Mouse (Mus musculus): ENCODE results near the gene Cd274. TPM values are rescaled to one million over a fixed set of nuclear protein-coding genes. Genes with fewer than 3 reads are reported as not detected.
"Not testable (repeated sequence)": the region's sequence is repeated elsewhere in the genome, so short reads cannot be mapped to it uniquely, and the experiment has no call there.

The Cd274 gene
- total RNA-seq, 1 experiment from 2014 or later = 22.1 TPM

DNA sequence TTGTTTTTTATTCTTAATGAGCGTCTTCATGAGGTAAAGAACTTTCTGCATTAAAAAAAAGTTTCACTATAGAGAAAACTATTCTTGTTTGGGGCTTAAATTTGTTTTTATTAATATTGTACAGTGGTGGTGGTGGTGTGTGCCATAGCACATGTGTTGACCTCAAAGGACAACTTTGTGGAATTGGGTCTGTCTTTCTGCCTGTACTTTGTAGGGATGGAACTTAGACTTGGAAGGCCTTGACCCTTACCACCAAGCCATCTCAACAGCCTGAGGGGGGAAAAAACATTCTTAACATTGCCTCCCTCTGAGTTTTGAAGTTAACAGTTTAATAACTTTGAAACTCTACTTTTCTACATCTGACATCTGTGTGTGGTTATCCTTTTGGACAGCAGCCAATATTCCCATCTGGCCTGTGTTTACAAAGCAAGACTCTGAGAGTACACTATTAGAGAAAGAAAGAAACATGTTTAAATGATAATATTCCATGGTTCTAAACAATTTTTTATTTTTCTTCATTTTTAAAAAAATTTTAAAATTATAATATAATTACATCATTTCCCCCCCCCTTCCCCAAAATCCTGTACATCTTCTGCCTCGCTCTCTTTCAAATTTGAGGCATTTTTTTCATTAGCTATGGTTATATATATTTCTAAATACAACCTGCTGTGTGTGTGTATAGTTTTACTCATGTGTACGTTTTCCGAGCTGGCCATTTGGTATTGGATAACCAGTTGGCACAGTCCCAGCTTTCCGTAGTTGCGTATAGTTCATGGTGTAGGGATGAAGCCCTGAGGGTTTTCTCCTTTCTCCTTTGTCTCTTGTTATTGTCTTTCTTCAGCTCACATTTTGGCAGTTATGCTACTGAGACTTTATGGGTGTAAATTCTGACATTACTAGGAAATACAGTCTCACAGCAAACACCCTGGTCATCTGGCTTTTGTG, 45.5 kb downstream of the Cd274 start:
- ATAC-seq (replicated peaks in 1 of 2; ENCODE audit: insufficient read depth in 1 of 2, low FRiP score in 2 of 2, low TSS enrichment in 1 of 2, low read depth in 1 of 2, poor library complexity in 2 of 2, severe bottlenecking in 2 of 2) = no peak

DNA sequence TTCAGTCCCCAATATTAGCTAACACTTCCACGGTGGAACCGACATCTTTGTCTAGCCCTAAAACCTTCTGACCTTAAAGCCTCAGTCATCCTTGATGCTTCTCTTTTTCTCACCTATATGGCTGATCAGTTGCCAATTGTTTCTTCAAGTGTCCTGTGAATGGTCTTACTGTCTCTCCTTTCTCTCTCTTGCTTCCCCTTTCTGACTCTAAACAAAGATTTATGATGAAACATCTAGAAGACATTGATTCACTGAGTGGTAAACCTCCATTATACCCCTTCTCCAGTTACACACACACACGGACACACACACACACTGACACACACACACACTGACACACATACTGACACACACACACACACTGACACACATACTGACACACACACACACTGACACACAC, 47.3 kb downstream of the Cd274 start:
- no peak for ATAC-seq (replicated peaks in 1 of 2; ENCODE audit: insufficient read depth in 1 of 2, low FRiP score in 2 of 2, low TSS enrichment in 1 of 2, low read depth in 1 of 2, poor library complexity in 2 of 2, severe bottlenecking in 2 of 2)

DNA sequence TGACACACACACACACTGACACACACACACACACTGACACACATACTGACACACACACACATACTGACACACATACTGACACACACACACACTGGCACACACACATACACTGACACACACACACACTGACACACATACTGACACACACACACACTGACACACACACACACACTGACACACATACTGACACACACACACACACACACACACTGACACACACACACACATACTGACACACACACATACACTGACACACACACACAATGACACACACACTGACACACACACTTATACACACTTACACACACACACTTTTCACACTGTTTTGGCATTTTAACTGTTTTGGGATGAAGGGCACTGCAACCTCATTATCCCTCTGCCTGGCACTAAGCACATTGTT, 47.7 kb downstream of the Cd274 start:
- ATAC-seq (replicated peaks in 1 of 2; ENCODE audit: insufficient read depth in 1 of 2, low FRiP score in 2 of 2, low TSS enrichment in 1 of 2, low read depth in 1 of 2, poor library complexity in 2 of 2, severe bottlenecking in 2 of 2) = not testable (repeated sequence)

DNA sequence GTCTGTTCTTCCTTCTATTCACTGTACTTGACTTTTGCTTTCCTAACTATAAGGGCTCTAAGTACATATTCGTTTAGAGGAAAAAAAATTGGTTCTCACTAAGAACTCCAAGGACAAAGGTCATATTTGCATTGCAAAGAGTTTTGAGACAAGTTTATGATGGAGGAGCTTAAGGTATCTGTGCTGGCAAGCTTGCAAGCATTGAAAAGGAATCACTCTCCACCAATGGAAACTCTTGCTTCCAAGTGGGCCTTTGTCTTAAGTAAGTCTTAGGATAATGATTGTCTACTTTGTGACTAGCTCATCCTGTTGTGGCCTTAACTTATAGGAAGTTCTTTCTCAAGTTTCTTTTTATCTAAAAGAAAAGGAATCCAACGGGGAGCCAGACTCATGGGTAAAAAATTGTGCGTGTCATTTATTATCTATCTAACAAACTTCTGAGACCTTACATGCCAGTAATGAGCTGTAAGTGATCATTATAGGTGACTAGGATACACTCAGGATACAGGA, 49.2 kb downstream of the Cd274 start:
- no peak for ATAC-seq (replicated peaks in 1 of 2; ENCODE audit: insufficient read depth in 1 of 2, low FRiP score in 2 of 2, low TSS enrichment in 1 of 2, low read depth in 1 of 2, poor library complexity in 2 of 2, severe bottlenecking in 2 of 2)

DNA sequence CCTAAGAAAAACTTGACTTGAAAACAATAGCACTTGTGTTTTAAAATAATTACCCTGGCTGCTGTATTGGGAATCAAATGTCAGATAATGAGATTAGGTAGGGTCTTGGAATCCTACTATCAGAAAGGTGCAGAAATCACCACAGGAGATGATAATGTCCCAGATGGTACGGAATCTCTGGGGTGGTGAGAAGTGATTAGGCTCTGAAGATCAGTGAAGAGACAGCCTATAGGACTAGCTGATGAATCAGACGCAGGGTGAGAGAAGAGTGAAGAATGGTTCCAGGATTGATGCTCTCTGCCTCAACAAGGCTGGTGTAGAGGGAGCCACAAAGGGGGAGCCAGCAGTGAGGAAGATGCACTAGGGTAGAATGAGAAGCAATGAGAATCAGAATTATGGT, 49.9 kb downstream of the Cd274 start:
- no peak for ATAC-seq (replicated peaks in 1 of 2; ENCODE audit: insufficient read depth in 1 of 2, low FRiP score in 2 of 2, low TSS enrichment in 1 of 2, low read depth in 1 of 2, poor library complexity in 2 of 2, severe bottlenecking in 2 of 2)

DNA sequence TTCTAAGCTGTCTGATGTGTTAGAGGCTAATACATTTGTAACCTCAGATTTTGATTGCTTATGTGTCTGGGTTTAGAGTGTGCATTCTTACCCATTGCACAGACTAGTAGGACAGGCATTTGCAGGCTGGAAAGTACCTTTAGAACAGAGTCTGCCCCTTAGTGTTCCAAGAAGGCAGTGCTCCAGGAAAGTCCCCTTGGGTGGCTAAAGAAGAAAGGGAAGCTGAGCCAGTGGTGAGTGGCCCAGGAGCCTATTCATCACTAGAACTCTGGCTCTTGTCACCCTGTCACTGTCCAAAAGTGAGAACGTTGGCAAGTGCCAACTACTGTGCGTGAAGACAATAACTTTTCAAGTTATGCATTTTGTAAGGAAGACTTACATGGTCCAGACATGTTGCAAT, 50.6 kb downstream of the Cd274 start:
- no peak; a peak in 1 of 4 replicates for ATAC-seq (replicated peaks in 1 of 2; ENCODE audit: insufficient read depth in 1 of 2, low FRiP score in 2 of 2, low TSS enrichment in 1 of 2, low read depth in 1 of 2, poor library complexity in 2 of 2, severe bottlenecking in 2 of 2)

DNA sequence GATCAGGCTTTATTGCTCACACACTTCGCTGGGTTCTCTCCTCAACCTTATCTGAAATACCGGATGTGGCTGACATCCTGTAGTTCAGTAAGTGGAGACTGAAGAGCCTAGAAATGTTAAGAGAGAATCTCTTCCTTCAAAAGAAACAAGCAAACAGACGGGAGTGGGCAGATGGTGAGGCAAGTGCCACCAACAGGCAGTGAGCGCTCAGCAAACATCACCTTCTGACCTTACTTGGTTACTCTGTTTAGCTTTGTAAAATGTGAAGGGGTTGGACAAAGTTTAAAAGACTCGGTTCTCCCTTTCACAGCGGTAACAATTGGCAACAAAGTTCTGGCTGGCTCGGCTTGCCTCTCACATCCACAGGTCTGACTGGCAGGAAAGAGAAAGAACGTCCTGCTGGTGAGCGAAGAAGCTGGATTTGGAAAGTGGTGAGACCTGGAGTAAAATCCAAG, 51.4 kb downstream of the Cd274 start:
- ATAC-seq (replicated peaks in 1 of 2; ENCODE audit: insufficient read depth in 1 of 2, low FRiP score in 2 of 2, low TSS enrichment in 1 of 2, low read depth in 1 of 2, poor library complexity in 2 of 2, severe bottlenecking in 2 of 2) = peak; percentile 39 to 65; a peak in 2 of 4 replicates

DNA sequence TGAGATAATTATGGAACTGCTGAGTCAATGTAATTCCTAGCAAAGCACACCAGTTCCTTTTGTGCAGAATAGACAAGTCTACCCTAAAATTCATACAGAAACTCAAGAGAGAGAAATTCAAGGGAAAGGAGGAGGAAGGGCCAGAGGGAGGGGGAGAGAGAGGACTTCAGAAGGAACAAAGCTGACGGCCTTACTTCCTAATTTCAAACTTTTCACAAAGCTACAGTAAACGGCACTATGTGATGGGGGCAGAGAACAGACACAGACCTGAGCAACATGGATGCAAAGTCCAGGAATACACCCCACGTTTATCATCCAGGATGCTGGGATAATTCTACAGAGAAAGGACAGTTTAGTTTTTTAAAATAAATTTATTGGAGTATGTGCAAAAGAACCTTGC, 52.3 kb downstream of the Cd274 start:
- ATAC-seq (replicated peaks in 1 of 2; ENCODE audit: insufficient read depth in 1 of 2, low FRiP score in 2 of 2, low TSS enrichment in 1 of 2, low read depth in 1 of 2, poor library complexity in 2 of 2, severe bottlenecking in 2 of 2) = 0 out of 4 replicates have a peak, but pooled peaks of 1 of the 2 experiments have one; percentile 18

DNA sequence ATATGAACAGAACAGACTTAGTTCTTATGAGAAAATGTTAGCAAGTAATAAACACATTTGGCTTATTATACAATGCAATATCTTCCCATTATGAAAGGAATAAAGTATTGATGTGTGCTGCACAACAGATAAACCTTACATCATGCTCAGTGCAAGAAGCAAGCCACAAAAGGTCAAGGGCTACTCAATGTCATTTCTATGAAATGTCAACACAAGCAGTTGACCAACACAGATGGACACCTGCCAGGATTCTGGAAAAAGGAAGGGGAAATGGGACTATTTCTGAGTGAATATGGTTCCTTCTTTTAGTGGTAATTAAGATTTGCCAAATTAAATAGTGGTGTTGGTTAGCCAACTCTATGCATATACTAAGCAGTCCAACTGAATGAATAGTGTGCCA, 52.7 kb downstream of the Cd274 start:
- no peak; a peak in 1 of 4 replicates for ATAC-seq (replicated peaks in 1 of 2; ENCODE audit: insufficient read depth in 1 of 2, low FRiP score in 2 of 2, low TSS enrichment in 1 of 2, low read depth in 1 of 2, poor library complexity in 2 of 2, severe bottlenecking in 2 of 2)

DNA sequence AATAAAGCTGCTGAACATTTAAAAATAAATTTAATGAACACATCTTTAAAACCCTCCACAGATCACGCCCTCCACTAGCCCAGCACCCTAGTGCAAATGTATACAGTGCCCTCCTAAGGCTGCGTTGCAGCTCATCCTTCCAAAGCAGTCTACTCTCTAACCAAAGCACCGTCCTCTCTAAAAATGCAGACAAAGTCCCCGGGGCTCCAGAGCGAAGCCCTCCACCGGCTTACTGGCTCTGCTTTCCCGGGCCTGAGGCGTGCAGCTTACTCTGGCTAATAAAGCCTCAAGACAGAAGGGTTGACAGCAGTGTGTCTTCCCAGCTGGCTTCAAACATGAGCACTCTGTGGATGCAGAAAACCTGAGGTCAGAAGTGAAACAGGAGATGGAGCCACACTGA, 53.1 kb downstream of the Cd274 start:
- ATAC-seq (replicated peaks in 1 of 2; ENCODE audit: insufficient read depth in 1 of 2, low FRiP score in 2 of 2, low TSS enrichment in 1 of 2, low read depth in 1 of 2, poor library complexity in 2 of 2, severe bottlenecking in 2 of 2) = no peak

DNA sequence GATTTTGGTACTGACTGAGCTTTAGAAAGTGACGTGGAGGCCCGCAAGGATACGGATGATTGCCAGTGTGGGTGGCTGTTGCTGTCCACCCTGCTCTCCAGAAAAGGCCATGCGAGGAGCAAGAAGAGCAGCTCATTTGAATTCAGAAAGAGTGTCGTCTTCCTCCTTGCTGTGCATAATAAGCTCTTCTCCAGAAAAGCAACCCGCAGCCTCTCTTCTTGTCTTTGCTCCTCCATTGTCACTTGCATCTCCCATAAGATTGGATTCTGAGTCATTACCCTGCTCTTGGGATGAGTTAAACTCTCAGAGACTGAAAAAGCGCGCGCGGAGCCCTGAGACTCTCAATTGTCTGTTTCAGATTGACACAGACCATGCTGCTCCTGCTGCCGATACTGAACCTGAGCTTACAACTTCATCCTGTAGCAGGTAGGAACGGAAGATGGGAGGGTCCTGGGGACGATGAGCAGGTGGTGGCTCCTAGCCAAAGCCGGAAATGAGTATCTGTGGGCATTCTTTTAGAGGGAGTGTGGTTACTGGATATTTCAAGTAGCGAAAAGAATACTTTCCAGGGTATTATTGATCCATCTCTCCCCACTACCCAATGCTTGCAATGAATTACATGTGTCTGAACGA, 54.9 kb downstream of the Cd274 start:
- no peak for ATAC-seq (replicated peaks in 1 of 2; ENCODE audit: insufficient read depth in 1 of 2, low FRiP score in 2 of 2, low TSS enrichment in 1 of 2, low read depth in 1 of 2, poor library complexity in 2 of 2, severe bottlenecking in 2 of 2)

DNA sequence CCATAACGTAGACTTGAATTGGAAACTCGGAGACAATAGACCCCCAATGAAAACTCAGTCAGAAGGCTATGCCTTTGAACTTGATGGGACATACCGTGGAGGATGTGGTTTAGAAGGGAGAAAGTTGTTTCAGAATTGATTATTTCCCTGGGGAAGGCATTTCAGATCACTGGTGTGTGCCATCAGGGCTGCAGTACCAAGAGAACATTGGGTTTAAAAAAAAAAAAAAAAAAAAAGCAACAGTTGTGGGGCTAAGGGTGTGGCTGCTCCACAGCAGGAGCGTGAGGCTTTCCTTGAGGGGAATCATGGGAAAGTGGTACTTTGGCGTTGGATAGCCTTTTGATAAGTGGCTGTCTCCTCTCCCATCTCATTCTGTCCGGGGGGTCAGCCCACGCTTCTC, 55.5 kb downstream of the Cd274 start:
- no peak for ATAC-seq (replicated peaks in 1 of 2; ENCODE audit: insufficient read depth in 1 of 2, low FRiP score in 2 of 2, low TSS enrichment in 1 of 2, low read depth in 1 of 2, poor library complexity in 2 of 2, severe bottlenecking in 2 of 2)

DNA sequence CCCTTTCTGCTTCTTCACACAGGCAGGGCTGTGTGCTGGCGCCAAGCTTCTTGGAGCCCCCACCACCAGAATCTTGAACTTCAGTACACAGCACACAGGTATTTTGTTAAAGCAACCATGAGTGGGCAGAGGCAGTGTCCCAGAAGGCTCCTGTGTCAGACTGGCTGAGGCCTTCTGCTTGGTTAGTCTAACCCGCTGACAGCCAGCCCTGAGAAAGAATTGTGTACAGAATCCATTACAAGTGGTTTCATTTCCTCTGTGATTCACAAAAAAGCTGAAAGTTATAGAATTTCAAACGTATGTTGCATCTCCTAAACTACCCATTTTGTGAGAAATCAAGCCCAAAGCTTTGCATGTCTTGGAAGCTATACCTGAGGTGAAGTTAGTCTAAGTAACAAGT, 63.3 kb downstream of the Cd274 start:
- no peak for ATAC-seq (replicated peaks in 1 of 2; ENCODE audit: insufficient read depth in 1 of 2, low FRiP score in 2 of 2, low TSS enrichment in 1 of 2, low read depth in 1 of 2, poor library complexity in 2 of 2, severe bottlenecking in 2 of 2)

DNA sequence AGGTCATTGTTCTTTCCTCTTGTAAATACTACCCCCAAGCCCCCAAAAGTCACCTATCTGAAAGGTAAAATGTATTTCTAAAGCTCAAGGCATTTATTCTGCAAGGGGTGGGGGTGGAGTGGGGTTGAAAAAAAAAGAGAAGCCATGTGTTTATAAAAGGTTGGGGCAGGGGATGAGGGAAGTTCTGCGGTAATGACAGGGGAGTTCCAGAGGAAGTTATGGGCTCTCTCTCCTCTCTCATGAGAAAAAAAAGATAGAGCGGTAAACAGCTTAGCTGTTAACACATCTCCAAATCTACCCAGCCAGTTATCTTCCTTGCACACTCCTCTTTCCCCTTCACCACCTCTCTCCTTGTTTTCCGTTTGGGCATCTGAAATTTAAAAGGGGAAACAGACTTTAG, 63.7 kb downstream of the Cd274 start:
- peak; percentile 93 to 95 for ATAC-seq (replicated peaks in 1 of 2; ENCODE audit: insufficient read depth in 1 of 2, low FRiP score in 2 of 2, low TSS enrichment in 1 of 2, low read depth in 1 of 2, poor library complexity in 2 of 2, severe bottlenecking in 2 of 2)

DNA sequence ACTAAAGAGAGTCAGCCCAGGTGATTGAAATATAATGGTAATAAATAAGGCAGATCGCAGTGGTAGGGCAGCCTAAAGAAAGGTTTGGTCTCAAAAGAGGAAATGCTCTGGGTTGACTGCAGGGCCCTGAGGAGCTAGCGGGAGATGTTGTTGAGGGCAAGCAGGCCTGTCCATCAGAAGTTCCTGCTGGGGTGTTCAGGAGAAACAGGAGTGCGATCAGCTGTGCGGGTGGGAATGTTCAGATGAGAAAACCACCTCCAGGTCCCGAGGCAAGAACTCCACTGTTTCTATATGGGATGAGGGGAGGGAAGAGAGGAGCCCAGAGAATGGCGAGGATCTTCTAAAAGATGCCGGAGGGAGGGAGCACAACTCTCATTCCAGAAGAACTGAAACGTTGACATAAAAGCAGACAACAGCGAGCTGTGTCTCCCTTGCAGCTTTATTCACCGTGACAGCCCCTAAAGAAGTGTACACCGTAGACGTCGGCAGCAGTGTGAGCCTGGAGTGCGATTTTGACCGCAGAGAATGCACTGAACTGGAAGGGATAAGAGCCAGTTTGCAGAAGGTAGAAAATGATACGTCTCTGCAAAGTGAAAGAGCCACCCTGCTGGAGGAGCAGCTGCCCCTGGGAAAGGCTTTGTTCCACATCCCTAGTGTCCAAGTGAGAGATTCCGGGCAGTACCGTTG, 69.7 kb downstream of the Cd274 start:
- ATAC-seq (replicated peaks in 1 of 2; ENCODE audit: insufficient read depth in 1 of 2, low FRiP score in 2 of 2, low TSS enrichment in 1 of 2, low read depth in 1 of 2, poor library complexity in 2 of 2, severe bottlenecking in 2 of 2) = 0 out of 4 replicates have a peak, but pooled peaks of 1 of the 2 experiments have one; percentile 17
